Mouse (Mus musculus) erythroblast, embryonic 14.5 days (primary cell): Measurements from ENCODE around the gene Gm45837. TPM values are rescaled to one million over a fixed set of nuclear protein-coding genes. Genes with fewer than 3 reads are reported as not detected.
A peak's percentile ranks its signal among the peaks of the same experiment; 100 is the strongest.

ENCODE experiments used
- H3K27me3 ChIP-seq: 2 replicates; pipeline ENCODE4 v1.6.1; 2012; ENCODE audit warnings: inconsistent platforms; ENCODE audit not compliant: control insufficient read depth
- H3K36me3 ChIP-seq: 2 replicates; pipeline ENCODE4 v1.6.1; 2012; ENCODE audit warnings: mild to moderate bottlenecking, inconsistent platforms; ENCODE audit not compliant: control insufficient read depth
- H3K4me1 ChIP-seq: 2 replicates; pipeline ENCODE4 v1.6.1; 2012; ENCODE audit warnings: inconsistent platforms; ENCODE audit not compliant: control insufficient read depth
- H3K4me3 ChIP-seq: replicated peaks from 2 replicates; pipeline ENCODE3; 2012; ENCODE audit warnings: moderate library complexity, mild to moderate bottlenecking, inconsistent platforms
- H3K9me3 ChIP-seq: 2 replicates; pipeline ENCODE4 v1.6.1; 2012; ENCODE audit warnings: low read length, inconsistent platforms, mixed read lengths; ENCODE audit not compliant: control insufficient read depth
- GATA1 ChIP-seq: IDR thresholded peaks from 2 replicates; pipeline ENCODE4 v1.6.1; 2012; ENCODE audit warnings: low read length, inconsistent platforms, mixed read lengths
- TAL1 ChIP-seq: IDR thresholded peaks from 3 replicates; pipeline ENCODE4 v1.6.1; 2012; ENCODE audit warnings: low read length, inconsistent platforms, mixed read lengths
- polyA plus RNA-seq: library from polyadenylated mRNA; stranded (reverse); fragments of >175 nt; gene quantifications from 2 replicates; pipeline ENCODE4 v1.2.3, GENCODE M21; 2012

Gm45837 gene
- polyA plus RNA-seq, 1 experiment, result not detected

- no peaks in the 10 kb centered on the region for H3K9me3 ChIP-seq
- TF ChIP-seq TAL1 (no peak), GATA1 (no peak)
- peaks cover 29% of the 10 kb centered on the region for H3K27me3 ChIP-seq
- H3K4me3 ChIP-seq, result peak overlapping the region; percentile 28
- no peaks in the 10 kb centered on the region for H3K36me3 ChIP-seq
- H3K4me1 ChIP-seq, result peaks cover 27% of the 10 kb centered on the region
Measured at GRCm38 (mm10) chr7:101422069-101422468, 11.4 kb downstream of the Gm45837 start.

- Histone ChIP-seq H3K36me3 (no peaks in the 10 kb centered on the region), H3K4me1 (peaks cover 27% of the 10 kb centered on the region), H3K27me3 (peaks cover 23% of the 10 kb centered on the region), H3K4me3 (no peak overlapping the region), H3K9me3 (no peaks in the 10 kb centered on the region)
- TF ChIP-seq GATA1 (no peak), TAL1 (no peak)
Measured at GRCm38 (mm10) chr7:101422646-101423045, 12.0 kb downstream of the Gm45837 start.

GRCm38 (mm10) chr7:101423970-101424369, 13.3 kb downstream of the Gm45837 start:
- H3K27me3 ChIP-seq, result peaks cover 14% of the 10 kb centered on the region
- no peaks in the 10 kb centered on the region for H3K36me3 ChIP-seq

GRCm38 (mm10) chr7:101426692-101427091, 16.0 kb downstream of the Gm45837 start:
- TF ChIP-seq GATA1 (no peak), TAL1 (no peak)
- H3K36me3 ChIP-seq, result no peaks in the 10 kb centered on the region
- peaks cover 8% of the 10 kb centered on the region for H3K4me1 ChIP-seq
- H3K4me3 ChIP-seq, result no peak overlapping the region
- H3K27me3 ChIP-seq, result peaks cover 5% of the 10 kb centered on the region
- H3K9me3 ChIP-seq, result no peaks in the 10 kb centered on the region

More at GRCm38 (mm10) chr7:101423970-101424369, 13.3 kb downstream of the Gm45837 start:
- Histone ChIP-seq H3K4me1 (peaks cover 25% of the 10 kb centered on the region), H3K9me3 (no peaks in the 10 kb centered on the region), H3K4me3 (no peak overlapping the region)
- TF ChIP-seq TAL1 (no peak), GATA1 (no peak)

GRCm38 (mm10) chr7:101427736-101428135, 17.1 kb downstream of the Gm45837 start:
- Histone ChIP-seq H3K4me1 (no peaks in the 10 kb centered on the region; the same call in 1 of the 2 replicates), H3K27me3 (peaks cover 3% of the 10 kb centered on the region), H3K9me3 (no peaks in the 10 kb centered on the region), H3K4me3 (no peak overlapping the region), H3K36me3 (no peaks in the 10 kb centered on the region)
- TF ChIP-seq GATA1 (no peak), TAL1 (no peak)

- Histone ChIP-seq H3K9me3 (no peaks in the 10 kb centered on the region), H3K4me1 (no peaks in the 10 kb centered on the region), H3K4me3 (no peak overlapping the region), H3K36me3 (no peaks in the 10 kb centered on the region), H3K27me3 (no peaks in the 10 kb centered on the region)
- no peak for TF ChIP-seq GATA1
- no peak for TF ChIP-seq TAL1
Measured at GRCm38 (mm10) chr7:101435038-101435437, 24.4 kb downstream of the Gm45837 start.

GRCm38 (mm10) chr7:101437876-101438275, 27.2 kb downstream of the Gm45837 start:
- TF ChIP-seq GATA1, result no peak
- TF ChIP-seq TAL1, result no peak

GRCm38 (mm10) chr7:101443093-101443492, 32.4 kb downstream of the Gm45837 start:
- no peaks in the 10 kb centered on the region for H3K4me1 ChIP-seq
- no peaks in the 10 kb centered on the region for H3K27me3 ChIP-seq
- TF ChIP-seq GATA1, result no peak
- no peak for TF ChIP-seq TAL1
- H3K36me3 ChIP-seq, result no peaks in the 10 kb centered on the region
- H3K9me3 ChIP-seq, result no peaks in the 10 kb centered on the region
- no peak overlapping the region for H3K4me3 ChIP-seq

More at GRCm38 (mm10) chr7:101437876-101438275, 27.2 kb downstream of the Gm45837 start:
- H3K36me3 ChIP-seq, result no peaks in the 10 kb centered on the region
- H3K9me3 ChIP-seq, result no peaks in the 10 kb centered on the region
- H3K4me3 ChIP-seq, result no peak overlapping the region
- no peaks in the 10 kb centered on the region for H3K4me1 ChIP-seq
- no peaks in the 10 kb centered on the region for H3K27me3 ChIP-seq

- Histone ChIP-seq H3K4me1 (no peaks in the 10 kb centered on the region), H3K27me3 (no peaks in the 10 kb centered on the region), H3K36me3 (no peaks in the 10 kb centered on the region), H3K9me3 (no peaks in the 10 kb centered on the region), H3K4me3 (no peak overlapping the region)
- no peak for TF ChIP-seq TAL1
- no peak for TF ChIP-seq GATA1
Measured at GRCm38 (mm10) chr7:101444211-101444610, 33.5 kb downstream of the Gm45837 start.

GRCm38 (mm10) chr7:101449855-101450254, 39.2 kb downstream of the Gm45837 start:
- TF ChIP-seq TAL1, result no peak
- no peak for TF ChIP-seq GATA1
- Histone ChIP-seq H3K9me3 (no peaks in the 10 kb centered on the region), H3K4me3 (no peak overlapping the region), H3K4me1 (peaks cover 7% of the 10 kb centered on the region), H3K27me3 (peaks cover 46% of the 10 kb centered on the region), H3K36me3 (no peaks in the 10 kb centered on the region)
